Mouse (Mus musculus) urinary bladder, adult 2 months (tissue): ENCODE results near the gene Snd1. TPM values are rescaled to one million over a fixed set of nuclear protein-coding genes. Genes with fewer than 3 reads are reported as not detected.
"Not testable (repeated sequence)": the region's sequence is repeated elsewhere in the genome, so short reads cannot be mapped to it uniquely, and the experiment has no call there.

ENCODE experiments used
- DNase-seq: peaks from one replicate; pipeline ENCODE4 v3.0.0; 2022; ENCODE audit warnings: low spot score
- polyA plus RNA-seq: library from polyadenylated mRNA; depleted of rRNA; stranded (reverse); fragments of >200 nt; gene quantifications from 2 replicates; pipeline ENCODE4 v1.2.3, GENCODE M21; 2012

Gene Snd1
- polyA plus RNA-seq, 1 experiment: 94.2 TPM

DNA sequence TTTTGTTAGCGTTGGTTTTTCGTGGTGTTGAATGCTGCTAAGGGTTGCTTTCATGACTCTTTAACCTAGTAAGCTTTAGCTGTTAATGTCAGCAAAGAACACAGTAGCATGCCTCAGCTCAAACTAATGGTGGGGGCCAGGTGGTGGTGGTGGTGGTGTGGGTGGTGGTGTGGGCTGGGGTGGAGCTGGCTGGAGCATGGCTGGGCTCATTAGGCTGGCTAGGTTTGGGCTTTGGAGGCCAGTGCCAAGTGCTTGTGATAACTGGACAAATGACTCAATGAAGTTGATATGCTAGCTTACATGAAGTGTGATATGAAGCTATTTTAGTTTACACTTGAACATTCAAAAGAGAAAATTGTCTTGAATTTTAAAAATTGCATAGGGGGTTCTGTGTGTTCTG is 11.1 kb downstream of the Snd1 start:
- DNase-seq: no peak

DNA sequence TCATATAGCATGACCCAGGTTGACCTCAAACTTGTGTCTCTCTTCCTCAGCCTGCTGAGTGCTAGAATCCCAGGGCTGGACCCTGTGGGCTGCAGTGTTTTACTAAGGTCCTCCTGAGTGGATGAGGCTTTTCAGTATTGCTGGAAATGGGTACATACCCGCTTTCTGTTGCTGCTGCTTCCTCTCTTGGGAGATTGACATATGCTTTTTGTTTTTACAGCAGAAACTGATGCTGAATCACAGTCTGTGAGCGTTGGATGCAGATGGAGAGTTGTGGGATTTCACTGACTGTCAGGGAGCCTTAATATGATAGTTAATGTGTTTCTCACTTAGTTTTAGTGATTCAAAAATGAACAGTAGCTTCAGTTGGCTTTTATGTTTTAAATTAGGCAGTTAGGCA is 11.5 kb downstream of the Snd1 start:
- no peak for DNase-seq

DNA sequence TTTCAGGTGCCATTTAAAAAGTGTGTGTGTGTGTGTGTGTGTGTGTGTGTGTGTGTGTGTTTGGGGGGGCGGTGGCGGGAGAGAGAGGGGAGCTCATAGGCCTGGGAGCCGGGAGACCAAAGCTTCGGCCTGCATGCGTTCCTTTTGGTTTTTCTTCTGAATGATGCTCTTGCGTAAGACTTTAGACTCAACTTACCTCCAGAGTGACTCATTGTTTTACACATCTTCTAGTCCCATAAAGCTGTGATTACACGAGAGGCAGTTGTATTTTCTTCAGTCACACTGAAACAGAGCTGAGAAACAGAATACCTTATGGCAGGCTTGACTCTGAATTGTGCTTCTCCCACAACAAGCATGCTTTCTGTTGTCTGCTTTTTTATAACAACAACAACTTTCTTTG is 12.0 kb downstream of the Snd1 start:
- DNase-seq: no peak

DNA sequence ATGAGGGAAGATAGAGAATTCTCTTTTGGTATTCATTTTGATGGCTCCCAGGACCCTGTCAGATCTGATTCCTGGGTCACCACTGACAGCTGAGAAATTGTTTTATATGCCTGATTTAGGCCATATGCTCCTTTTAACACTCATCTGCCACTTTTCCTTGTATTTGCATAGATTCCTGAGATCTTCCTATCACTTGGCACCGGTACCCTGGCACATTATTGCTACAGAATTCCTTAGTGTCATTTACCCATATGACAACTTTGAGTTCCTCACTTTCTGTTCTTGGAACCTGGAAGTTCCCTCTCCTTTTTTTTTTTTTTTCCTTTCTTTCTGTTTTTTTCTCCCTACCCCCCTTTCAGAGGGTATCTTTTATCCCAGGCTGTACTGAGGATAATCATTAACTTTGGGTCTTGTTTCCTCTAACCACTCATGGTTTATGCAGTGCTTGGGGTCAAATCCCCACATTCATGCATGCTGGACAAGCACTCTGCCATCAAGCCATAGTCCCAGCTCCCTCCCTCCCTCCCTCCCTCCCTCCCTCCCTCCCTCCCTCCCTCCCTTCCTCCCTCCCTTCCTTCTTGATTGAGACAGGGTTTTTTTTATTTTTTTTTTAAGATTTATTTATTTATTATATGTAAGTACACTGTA is 13.4 kb downstream of the Snd1 start:
- DNase-seq: no peak

DNA sequence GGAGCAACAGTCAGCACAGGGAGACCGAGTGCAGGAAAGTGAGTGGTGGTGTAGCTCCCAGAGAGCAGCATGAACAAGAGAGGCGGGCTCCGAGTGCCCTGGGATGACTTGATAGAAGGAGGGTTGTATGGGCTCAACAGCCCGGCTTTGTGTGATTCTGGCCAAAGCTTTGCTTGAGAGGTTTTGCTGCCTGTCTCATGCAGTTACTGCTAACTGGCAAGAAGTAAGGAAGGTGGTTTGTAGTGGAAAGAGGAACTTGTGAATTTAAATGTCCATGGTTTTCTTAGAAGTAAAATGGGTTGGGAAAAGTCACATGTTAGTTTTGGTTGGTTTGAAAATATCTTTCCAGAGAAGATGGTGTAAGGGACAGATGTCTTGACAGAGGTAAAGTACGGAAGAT is 15.7 kb downstream of the Snd1 start:
- no peak for DNase-seq

DNA sequence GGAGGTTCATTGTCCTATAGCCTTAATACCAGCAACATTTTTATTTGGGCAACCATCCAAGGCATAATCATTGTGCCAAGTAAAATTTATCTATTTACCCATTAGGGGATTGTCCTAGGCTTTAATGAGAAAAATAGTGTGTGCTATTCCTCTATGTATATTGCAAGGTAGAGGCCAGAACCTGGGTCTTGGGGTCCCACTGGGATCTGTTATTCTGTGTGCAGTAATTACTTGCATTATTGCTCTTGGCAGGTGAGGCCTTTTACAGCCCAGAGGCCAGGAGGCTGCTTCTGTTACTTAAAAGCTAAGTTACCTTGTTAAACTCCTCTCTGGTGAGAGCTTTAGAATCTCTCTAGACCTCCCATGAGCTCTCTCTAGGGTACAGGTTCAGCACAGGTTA is 16.3 kb downstream of the Snd1 start:
- no peak for DNase-seq

DNA sequence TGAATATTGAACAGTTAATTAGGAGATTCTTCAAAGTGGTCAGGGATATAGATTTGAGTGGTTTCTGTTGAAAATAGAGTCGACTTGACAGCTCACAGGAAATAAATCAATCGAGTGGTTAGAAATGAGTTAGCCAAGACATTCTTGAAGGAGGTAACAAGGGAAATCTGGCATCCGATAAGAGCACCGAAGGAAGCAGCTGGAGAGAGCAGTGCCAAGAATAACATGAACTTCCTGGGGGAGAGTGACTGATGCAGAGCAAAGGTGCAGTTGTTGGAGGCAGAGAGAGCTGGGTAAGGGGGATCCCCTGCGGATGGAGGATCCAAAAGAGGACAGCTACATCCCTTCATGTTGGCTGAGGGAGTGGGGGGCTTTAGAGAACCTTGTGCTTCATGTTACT is 22.9 kb downstream of the Snd1 start:
- no peak for DNase-seq

DNA sequence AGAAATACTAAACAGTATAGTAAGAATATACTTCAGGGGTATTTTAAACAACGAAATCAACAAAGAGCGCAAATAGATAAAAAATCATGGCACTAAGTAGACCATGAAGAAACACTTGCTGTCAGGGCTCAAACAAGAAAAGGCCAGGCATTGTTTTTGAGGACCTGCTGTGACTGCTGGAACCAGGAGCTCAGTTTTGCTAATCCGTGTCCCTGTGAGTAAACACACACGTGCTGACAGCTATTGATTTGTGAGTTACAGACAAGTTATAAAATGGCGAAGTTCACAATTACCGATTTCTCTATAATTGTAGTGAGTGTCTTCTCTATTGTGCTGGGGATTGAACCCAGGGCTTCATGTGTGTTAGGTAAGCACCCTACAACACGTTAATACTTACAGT is 27.6 kb downstream of the Snd1 start:
- DNase-seq: no peak

DNA sequence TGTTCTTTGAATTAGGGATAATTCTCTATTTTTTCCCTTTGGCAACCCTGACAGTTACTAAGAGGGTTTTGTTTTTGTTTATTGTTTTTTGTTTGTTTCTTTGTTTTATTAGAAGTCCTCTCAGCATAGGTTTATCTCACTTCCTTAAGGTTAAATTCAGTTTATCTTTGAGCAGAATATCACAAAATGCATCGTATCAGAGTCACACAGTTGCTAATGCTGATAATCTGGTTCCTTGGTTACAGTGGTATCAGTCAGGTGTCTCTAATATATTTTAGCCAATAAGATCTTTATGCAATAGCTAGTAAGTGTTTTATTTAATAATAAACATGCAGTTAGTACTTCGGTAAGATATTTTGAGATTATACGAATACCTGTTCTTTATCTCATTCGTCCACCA is 28.2 kb downstream of the Snd1 start:
- DNase-seq: no peak

DNA sequence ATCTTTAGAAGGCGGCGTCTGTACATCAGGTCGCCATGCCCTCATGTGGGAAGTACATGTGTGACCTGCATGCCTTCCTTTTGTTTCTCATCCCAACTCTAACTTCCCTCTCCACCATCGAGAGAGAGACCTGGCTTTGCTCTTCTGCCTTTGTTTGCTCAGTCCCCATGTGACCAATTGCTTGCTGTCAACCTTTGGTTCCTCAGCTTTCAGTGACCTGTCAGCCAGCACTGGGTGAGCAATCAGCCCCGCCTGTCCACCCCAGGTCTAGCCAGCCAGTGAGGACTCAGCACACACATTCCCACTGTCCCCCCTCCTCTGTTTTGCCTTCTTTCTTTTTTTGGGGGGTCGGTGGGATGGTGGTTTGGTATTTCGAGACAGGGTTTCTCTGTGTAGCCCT is 29.7 kb downstream of the Snd1 start:
- DNase-seq: no peak

DNA sequence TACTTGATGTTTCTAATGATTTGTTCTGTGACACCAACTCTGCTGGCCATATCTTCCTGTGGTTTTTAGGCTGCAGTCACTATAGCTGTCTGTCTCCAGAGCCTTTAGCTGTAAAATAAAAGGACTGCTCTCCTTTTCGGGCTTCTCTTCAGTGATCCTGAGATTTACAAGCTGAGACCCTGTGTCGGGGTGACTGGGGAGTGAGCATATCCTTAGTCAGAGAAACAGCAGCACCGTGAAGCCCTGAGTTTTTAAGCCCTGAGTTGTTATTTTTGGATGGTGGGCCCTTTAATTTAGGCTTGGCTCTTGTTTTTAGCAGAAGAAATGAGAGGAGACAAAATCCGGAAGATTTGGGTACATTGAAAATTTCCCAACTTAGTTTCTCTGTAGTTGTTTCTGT is 32.8 kb downstream of the Snd1 start:
- DNase-seq: no peak

DNA sequence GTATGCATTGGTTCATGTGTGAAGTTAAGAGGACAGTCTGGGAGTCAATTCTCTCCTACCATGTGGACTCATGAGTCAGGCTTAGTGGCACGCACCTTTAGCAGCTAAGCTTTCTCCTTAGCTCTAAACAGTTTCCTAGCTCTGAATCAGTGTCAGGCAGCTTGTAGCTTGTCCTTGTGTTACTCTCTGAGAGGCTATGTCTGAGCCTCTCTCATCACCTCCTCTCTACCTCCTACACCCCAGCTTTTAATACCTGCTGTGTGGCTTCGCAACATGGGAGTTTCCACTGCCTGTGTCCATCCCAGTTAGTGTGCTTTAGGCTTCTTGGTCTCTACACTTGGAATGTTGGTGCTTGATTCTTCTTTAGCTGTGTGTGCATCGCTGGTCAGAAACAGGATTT is 39.3 kb downstream of the Snd1 start:
- no peak for DNase-seq

DNA sequence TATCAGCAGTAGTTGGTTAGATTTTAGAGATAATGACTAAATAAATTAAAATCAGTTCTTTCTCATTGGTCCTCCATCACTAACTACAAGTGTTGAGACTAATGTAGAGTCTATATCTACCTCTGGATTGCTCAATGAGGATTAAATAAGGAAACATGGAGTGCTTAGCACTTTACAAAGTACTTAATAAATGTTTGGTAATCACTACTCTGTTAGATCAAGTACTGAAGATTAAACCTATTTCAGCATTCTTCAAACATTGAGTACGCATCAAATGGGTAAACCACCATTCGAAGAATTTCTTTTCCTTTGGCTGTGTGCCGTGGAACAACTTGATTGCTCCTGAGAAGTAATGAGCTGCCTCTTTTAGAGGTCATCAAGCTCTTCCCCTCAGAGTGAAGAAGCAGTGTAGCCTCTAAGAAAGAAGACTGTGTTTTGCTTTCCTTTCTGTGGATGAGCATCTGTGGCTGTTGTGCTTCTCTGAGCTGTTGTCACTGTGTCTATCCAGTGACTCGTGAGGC is 40.0 kb downstream of the Snd1 start:
- DNase-seq: no peak

DNA sequence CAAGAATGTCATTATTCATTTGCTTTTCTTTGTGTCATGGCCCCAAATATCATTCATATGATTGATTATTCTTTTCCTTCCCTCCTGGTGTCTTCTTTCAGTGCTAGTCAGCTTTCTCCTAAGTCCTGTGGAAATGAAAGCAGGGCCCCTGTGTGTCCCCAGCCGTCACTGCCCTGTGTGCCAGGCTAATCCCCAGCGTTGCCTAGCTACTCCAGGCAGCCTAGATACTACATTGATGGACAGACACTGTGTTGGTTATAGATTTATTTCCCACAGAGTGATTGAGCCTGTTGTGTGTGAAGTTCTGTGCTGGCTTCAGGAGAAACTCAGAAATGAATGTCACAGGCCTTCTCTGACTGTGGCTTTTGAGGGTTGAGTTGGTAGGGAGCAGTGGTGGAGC is 41.7 kb downstream of the Snd1 start:
- no peak for DNase-seq

DNA sequence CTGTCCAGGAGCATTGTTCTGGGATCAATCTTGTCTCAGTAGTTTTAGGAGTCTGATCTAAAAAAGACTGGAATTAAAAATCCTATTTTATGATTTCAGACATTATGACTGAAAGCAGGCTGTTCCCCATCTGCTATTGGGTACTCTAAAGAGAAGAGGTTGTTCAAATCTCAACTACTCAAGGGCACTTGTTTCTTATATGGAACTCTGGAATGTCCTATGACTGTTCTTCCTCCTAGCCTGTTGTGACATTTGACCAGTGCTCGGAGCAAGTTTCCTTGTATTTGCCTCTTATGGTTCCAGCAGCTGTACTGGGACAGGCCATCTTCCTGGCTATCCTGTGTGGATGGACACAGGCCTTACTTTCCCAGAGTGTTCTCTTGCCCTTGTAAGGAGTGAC is 42.1 kb downstream of the Snd1 start:
- DNase-seq: no peak

DNA sequence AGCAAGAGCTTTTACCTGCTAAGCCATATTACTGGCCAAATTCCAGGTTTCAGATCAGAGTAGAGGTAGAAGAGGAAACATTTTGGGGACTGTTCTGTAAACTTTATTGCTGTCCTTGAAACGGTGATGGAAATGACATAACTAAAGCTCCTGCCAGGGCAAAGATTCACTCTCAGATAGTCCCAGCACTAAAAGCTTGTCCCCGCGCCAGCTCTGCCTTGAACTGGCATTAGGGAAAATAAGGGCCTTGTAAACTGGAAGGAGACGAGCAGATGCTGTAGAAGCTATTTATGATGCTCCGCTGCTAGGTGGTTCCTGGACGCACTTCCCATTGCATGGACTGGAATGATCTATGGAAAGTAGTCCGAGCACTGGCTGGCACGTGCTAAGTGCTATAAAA is 44.5 kb downstream of the Snd1 start:
- no peak for DNase-seq

DNA sequence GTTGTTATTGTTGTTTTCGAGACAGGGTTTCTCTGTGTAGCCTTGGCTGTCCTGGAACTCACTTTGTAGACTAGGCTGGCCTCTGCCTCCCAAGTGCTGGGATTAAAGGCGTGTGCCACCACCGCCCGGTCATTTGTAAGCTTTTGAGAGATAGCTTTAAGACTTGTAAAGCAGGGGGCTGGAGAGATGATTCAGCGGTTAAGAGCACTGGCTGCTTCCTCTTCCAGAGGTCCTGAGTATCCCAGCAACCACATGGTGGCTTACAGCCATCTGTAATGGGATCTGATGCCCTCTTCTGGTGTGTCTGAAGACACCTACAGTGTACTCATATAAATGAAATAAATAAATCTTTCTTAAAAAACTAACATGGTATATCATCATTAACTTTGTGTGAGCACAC is 45.8 kb downstream of the Snd1 start:
- DNase-seq: not testable (repeated sequence)

DNA sequence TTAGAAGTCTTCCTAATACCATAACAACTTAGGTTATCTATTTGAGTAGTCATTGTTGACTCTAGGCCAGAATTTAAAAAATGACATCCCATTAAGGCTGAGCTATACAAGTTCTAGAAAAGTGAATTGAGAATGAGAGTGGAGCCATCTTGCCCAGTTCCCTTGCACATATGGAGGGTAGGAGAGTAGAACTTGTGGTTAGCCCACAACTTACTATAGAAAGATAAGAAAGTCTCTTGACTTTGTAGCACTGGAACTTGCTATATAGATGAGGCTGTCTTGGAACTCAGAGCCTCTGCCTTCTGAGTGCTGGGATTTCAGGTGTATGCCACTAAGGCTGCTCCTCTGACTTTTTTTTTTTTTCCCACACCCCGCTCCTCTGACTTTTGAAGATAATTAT is 46.5 kb downstream of the Snd1 start:
- DNase-seq: no peak

DNA sequence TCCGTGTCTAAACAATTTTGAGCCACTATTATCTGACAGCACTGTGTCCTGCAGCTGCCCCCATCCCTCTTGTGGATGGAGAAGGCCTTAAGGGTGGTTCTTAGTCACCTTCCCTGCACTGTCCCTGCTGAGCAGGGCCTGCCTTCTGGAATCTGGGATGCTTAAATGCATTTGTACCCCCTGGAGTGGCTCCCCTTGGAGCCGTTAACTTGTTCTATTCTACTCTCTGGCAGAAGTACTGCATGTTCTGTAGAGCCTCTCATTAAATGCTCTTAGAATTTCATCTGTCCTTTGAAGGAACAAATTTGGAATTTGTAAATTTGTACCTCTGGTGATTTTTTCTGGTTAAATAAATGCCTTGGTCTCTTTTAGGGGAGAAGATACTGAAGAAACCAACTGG is 50.6 kb downstream of the Snd1 start:
- DNase-seq: no peak

DNA sequence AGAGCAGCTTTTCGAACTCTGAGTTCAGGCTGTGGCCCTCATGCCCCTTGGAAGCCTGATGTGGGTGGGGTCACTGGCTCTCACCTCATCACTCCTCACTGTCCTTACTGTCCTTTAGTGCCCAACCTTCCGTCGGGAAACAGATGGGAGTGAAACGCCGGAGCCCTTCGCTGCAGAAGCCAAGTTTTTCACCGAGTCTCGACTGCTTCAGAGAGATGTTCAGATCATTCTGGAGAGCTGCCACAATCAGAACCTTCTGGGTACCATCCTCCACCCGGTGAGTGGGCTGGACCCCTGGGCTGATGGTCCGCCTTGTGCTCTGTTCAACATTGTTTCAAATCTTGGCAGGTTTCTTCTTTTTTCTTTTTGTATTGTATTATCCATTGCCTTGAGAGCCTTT is 52.5 kb downstream of the Snd1 start:
- DNase-seq: no peak

DNA sequence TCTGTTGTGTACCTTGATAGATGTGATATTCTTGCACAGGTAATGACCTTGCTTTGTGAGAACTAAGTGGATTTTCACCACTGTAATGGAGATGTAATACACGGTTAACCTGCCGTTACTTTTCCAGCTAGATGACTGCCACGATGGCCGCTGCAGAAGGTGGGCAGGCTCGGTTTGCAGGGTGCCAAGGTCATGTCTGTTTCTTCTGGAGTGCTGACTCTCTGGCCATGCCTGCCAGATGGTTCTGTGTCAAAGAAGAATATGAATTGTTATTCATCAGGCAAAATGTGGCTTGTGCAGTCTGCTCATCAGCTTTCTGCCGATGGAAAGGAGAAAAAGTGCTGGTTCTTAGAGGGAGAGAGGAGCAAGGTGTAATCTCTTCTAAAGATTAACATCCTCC is 53.3 kb downstream of the Snd1 start:
- no peak for DNase-seq

DNA sequence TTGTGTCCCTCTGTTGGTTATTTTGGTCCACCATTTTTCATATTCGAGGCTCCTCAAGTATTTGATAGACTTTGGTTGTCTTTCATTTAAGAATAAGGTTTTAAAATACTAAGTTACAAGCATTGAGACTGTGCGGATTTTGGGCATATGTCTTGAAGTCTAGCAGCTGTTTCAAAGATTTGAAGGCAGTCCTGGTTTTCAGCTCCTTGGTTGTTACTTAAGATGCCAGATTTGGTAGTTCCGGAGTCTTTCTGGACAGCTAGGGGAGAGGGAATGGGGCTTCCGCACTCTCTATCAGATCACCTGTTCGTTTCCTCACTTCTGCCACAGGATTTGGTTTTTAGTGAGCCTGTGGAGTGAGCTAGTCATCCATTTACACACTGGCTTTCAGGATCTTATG is 61.5 kb downstream of the Snd1 start:
- no peak for DNase-seq

DNA sequence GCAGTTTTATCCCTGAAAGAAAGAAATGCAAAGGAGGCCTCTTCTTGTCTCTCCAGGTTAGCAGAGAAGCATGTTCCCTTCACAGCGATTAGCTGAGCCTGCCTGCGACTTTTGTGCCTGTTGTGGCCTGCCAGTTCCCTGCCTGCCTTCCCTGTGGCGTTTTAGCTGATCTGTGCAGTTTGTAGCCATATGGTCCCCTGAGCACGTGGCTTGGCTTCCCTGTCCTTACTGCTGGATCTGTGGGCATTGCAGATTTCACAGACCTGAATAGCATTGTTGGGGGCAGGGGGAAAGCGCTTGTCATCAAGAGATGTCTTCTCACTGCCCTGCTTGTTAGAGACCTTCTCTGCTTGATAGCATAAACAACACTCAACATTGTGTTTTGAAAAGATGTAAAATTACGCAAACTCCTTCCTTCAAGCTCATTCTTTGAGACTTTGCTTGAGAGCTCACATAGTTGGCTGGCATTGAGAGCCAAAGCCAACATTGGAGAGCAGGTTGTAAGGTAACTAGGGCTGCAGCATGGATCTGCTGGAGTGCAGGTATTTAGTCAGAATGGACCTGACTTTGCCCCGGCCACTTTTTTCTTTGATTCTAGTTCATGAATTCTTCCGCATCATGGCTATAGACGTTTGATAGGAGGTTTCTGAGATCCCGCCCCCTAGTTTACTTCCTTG is 63.0 kb downstream of the Snd1 start:
- DNase-seq: no peak

DNA sequence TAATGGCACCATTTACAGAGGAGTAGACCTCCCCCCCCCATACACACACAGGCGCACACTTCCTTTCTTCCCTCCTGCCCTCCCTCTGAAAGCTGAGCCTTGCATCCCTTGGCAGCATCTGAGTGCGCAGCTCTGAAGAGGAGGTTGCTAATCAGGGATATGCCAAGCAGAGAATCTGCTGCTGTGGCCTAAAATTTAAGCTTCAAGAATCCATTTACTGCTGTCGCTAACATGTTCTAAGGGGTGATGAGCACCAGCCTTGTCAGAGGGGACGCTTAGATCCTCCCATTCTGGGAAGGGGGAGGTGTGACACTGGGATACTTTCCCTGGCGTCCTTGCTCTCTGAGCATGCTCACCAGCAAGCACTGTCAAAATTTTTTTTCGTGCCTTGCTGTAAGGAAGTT is 67.4 kb downstream of the Snd1 start:
- no peak for DNase-seq
